Mouse (Mus musculus) midbrain, postnatal 0 days (tissue): ENCODE results near the gene Ubap2l. TPM values are rescaled to one million over a fixed set of nuclear protein-coding genes. Genes with fewer than 3 reads are reported as not detected.
A peak's percentile ranks its signal among the peaks of the same experiment; 100 is the strongest.

Experiments used
- ATAC-seq: fragments of 200-750 bp; cut with Nextera tagmentation; 2 replicates; pipeline ENCODE4 v1.8.0; 2017; ENCODE audit warnings: moderate number of reproducible peaks, mild to moderate bottlenecking, moderate TSS enrichment, moderate library complexity; ENCODE audit not compliant: low FRiP score
- DNase-seq: peaks from one replicate; pipeline ENCODE4 v3.0.0-alpha.2; 2015; ENCODE audit warnings: low spot score
- H3K27ac ChIP-seq: fragments of 300-500 bp; sonication (generic); 2 replicates; pipeline ENCODE4 v1.5.1; 2014; ENCODE audit warnings: low read depth, mild to moderate bottlenecking, low read length, mixed read lengths
- H3K27me3 ChIP-seq: fragments of 300-500 bp; sonication (generic); 2 replicates; pipeline ENCODE4 v1.6.1; 2014; ENCODE audit warnings: low read length, control low read depth, mixed read lengths; ENCODE audit not compliant: insufficient read depth
- H3K36me3 ChIP-seq: fragments of 300-500 bp; sonication (generic); 2 replicates; pipeline ENCODE4 v1.6.1; 2014; ENCODE audit warnings: low read length, control low read depth, mixed read lengths; ENCODE audit not compliant: insufficient read depth
- H3K4me1 ChIP-seq: fragments of 300-500 bp; sonication (generic); 2 replicates; pipeline ENCODE4 v1.6.1; 2014; ENCODE audit warnings: mild to moderate bottlenecking, control low read depth, antibody characterized with exemption, low read length, mixed read lengths; ENCODE audit not compliant: insufficient read depth
- H3K4me2 ChIP-seq: fragments of 300-500 bp; sonication (generic); 2 replicates; pipeline ENCODE4 v1.6.1; 2014; ENCODE audit warnings: low read depth, mild to moderate bottlenecking, low read length, mixed read lengths; ENCODE audit not compliant: poor library complexity, severe bottlenecking
- H3K4me3 ChIP-seq: fragments of 300-500 bp; sonication (generic); 2 replicates; pipeline ENCODE4 v1.5.1; 2014; ENCODE audit warnings: low read depth, mild to moderate bottlenecking, low read length, moderate library complexity
- H3K9ac ChIP-seq: fragments of 300-500 bp; sonication (generic); replicated peaks from 2 replicates; pipeline ENCODE4 v1.6.1; 2014; ENCODE audit warnings: mild to moderate bottlenecking, low read length, moderate library complexity, mixed read lengths; ENCODE audit not compliant: poor library complexity, severe bottlenecking
- H3K9me3 ChIP-seq: fragments of 300-500 bp; sonication (generic); 2 replicates; pipeline ENCODE4 v1.6.1; 2016; ENCODE audit warnings: low read length, control low read depth
- CTCF ChIP-seq: IDR thresholded peaks from 2 replicates; pipeline ENCODE4 v1.5.1; 2016; ENCODE audit warnings: antibody characterized with exemption, mild to moderate bottlenecking
- WGBS: fragments of 180-500 bp; shearing (Covaris S2); extraction: QIAGEN DNeasy Blood & Tissue Kit; methylation state at CpG from one replicate; pipeline ENCODE4 v1.1.7; 2014; 5-methylcytosine and 5-hydroxymethylcytosine counted together
- polyA plus RNA-seq: library from polyadenylated mRNA; unstranded; fragments of >200 nt; fragmentation: Nextera tagmentation; extraction: Ambion mirVana; gene quantifications from 2 replicates; pipeline ENCODE4 v1.2.1, GENCODE M21; 2015
- total RNA-seq: library from RNA; depleted of rRNA; stranded (reverse); fragments of >200 nt; gene quantifications from 2 replicates; pipeline ENCODE4 v1.2.3, GENCODE M21; 2014

Ubap2l gene
- total and polyA plus RNA-seq, 2 experiments from 2014 or later = 108 to 133 TPM

- Histone ChIP-seq H3K4me3 (no peak overlapping the region), H3K27ac (no peak overlapping the region), H3K4me2 (no peak overlapping the region), H3K9ac (no peak overlapping the region), H3K27me3 (no peaks in the 10 kb centered on the region), H3K36me3 (no peaks in the 10 kb centered on the region), H3K4me1 (peaks cover 9% of the 10 kb centered on the region; the same call in 1 of the 2 replicates), H3K9me3 (no peaks in the 10 kb centered on the region)
- DNase-seq = no peak
- no peak for TF ChIP-seq CTCF
- no peak for ATAC-seq
- WGBS = 76% methylated on average over 7 of the region's 7 CpGs
These were observed 83.9 kb downstream of the Ubap2l start for GRCm38 (mm10) chr3:89968509-89968908.

GRCm38 (mm10) chr3:89966946-89967345, 85.5 kb downstream of the Ubap2l start:
- Histone ChIP-seq H3K4me1 (peaks cover 12% of the 10 kb centered on the region; the same call in 1 of the 2 replicates), H3K36me3 (no peaks in the 10 kb centered on the region), H3K9me3 (no peaks in the 10 kb centered on the region), H3K9ac (no peak overlapping the region), H3K4me2 (no peak overlapping the region), H3K27ac (no peak overlapping the region), H3K27me3 (no peaks in the 10 kb centered on the region), H3K4me3 (no peak overlapping the region)
- TF ChIP-seq CTCF = peak; percentile 44
- DNase-seq (no peak), ATAC-seq (no peak)
- 73% methylated on average over 4 of the region's 4 CpGs for WGBS

GRCm38 (mm10) chr3:89965972-89966371, 86.5 kb downstream of the Ubap2l start:
- H3K27me3 ChIP-seq = no peaks in the 10 kb centered on the region
- no peak for DNase-seq
- no peak for TF ChIP-seq CTCF
- H3K36me3 ChIP-seq = no peaks in the 10 kb centered on the region
- H3K4me1 ChIP-seq = peaks cover 22% of the 10 kb centered on the region; the same call in 1 of the 2 replicates
- no peaks in the 10 kb centered on the region for H3K9me3 ChIP-seq
- WGBS = 86% methylated on average over 5 of the region's 5 CpGs
- no peak for ATAC-seq
- H3K27ac ChIP-seq = no peak overlapping the region
- H3K4me2 ChIP-seq = no peak overlapping the region
- no peak overlapping the region for H3K4me3 ChIP-seq
- H3K9ac ChIP-seq = no peak overlapping the region

- Histone ChIP-seq H3K9me3 (no peaks in the 10 kb centered on the region), H3K27ac (no peak overlapping the region), H3K4me1 (peaks cover 22% of the 10 kb centered on the region; the same call in 1 of the 2 replicates), H3K36me3 (no peaks in the 10 kb centered on the region), H3K4me2 (no peak overlapping the region), H3K27me3 (no peaks in the 10 kb centered on the region), H3K9ac (no peak overlapping the region), H3K4me3 (no peak overlapping the region)
- DNase-seq = no peak
- TF ChIP-seq CTCF = no peak
- no peak for ATAC-seq
- 97% methylated on average over 8 of the region's 8 CpGs for WGBS
These were observed 86.9 kb downstream of the Ubap2l start for GRCm38 (mm10) chr3:89965557-89965956.

- peak overlapping the region; percentile 92 for H3K9ac ChIP-seq
- peak; percentile 79 for TF ChIP-seq CTCF
- no peaks in the 10 kb centered on the region for H3K36me3 ChIP-seq
- no peaks in the 10 kb centered on the region for H3K9me3 ChIP-seq
- ATAC-seq (no peak), DNase-seq (peak; percentile 87)
- no peaks in the 10 kb centered on the region for H3K27me3 ChIP-seq
- WGBS = 32% methylated on average over 22 of the region's 22 CpGs
- peak overlapping the region; percentile 84; the same call in 1 of the 2 replicates for H3K27ac ChIP-seq
- peak overlapping the region; percentile 98 for H3K4me2 ChIP-seq
- peak overlapping the region; percentile 89 for H3K4me3 ChIP-seq
- peaks cover 26% of the 10 kb centered on the region for H3K4me1 ChIP-seq
These were observed 88.3 kb downstream of the Ubap2l start for GRCm38 (mm10) chr3:89963926-89964739.

GRCm38 (mm10) chr3:89963221-89963763, 89.1 kb downstream of the Ubap2l start, which contains the start of gene Atp8b2:
Gene Atp8b2 (minus strand): TSS chr3:89963508.
- TF ChIP-seq CTCF = no peak
- Histone ChIP-seq H3K4me3 (peak within 1 kb of the TSS; percentile 89), H3K9me3 (no peaks in the 10 kb centered on the region), H3K9ac (peak within 1 kb of the TSS; percentile 92), H3K36me3 (0 out of 2 replicates have a peak, but pooled peaks cover 4% of the 10 kb centered on the region), H3K27me3 (no peaks in the 10 kb centered on the region), H3K4me1 (peaks cover 33% of the 10 kb centered on the region), H3K27ac (peak within 1 kb of the TSS; percentile 84), H3K4me2 (peak within 1 kb of the TSS; percentile 98)
- ATAC-seq (peak; percentile 62), DNase-seq (peak; percentile 85)
- under 1% methylated on average over 27 of the region's 35 CpGs for WGBS
